Mouse (Mus musculus) liver, embryonic 14.5 days (tissue): ENCODE measurements around the gene Uba7. TPM values are rescaled to one million over a fixed set of nuclear protein-coding genes. Genes with fewer than 3 reads are reported as not detected.

Experiments
- ATAC-seq: fragments of 200-750 bp; cut with Nextera tagmentation; 2 replicates; pipeline ENCODE4 v1.8.0; 2017; ENCODE audit warnings: moderate number of reproducible peaks, mild to moderate bottlenecking, moderate library complexity; ENCODE audit not compliant: insufficient read depth
- DNase-seq, 3 experiments: peaks; one replicate each; pipeline ENCODE4 v3.0.0-alpha.2; 2012 to 2013; ENCODE audit warnings: low read depth in 3 of 3, low spot score in 3 of 3
- H3K27ac ChIP-seq: fragments of 300-500 bp; sonication (generic); 2 replicates; pipeline ENCODE4 v1.5.1; 2014; ENCODE audit warnings: moderate library complexity, mild to moderate bottlenecking, control low read depth, inconsistent platforms
- H3K27me3 ChIP-seq: fragments of 300-500 bp; sonication (generic); 2 replicates; pipeline ENCODE4 v1.6.1; 2014; ENCODE audit warnings: mild to moderate bottlenecking, low read length, moderate library complexity; ENCODE audit not compliant: control insufficient read depth, insufficient read depth
- H3K36me3 ChIP-seq: fragments of 300-500 bp; sonication (generic); replicated peaks from 2 replicates; pipeline ENCODE4 v1.6.1; 2014; ENCODE audit warnings: low read depth; ENCODE audit not compliant: control insufficient read depth, insufficient read depth
- H3K4me1 ChIP-seq, 2 experiments: fragments of 200-500 bp in 1 of 2; fragments of 300-500 bp in 1 of 2; sonication (generic) in 1 of 2; replicated peaks; 2 replicates each; pipeline ENCODE4 v1.6.1; 2012 to 2014; ENCODE audit warnings: antibody characterized with exemption in 1 of 2, inconsistent platforms in 1 of 2, low read length in 1 of 2; ENCODE audit not compliant: control insufficient read depth in 2 of 2, insufficient read depth in 2 of 2
- H3K4me2 ChIP-seq: fragments of 300-500 bp; sonication (generic); 2 replicates; pipeline ENCODE4 v1.6.1; 2014; ENCODE audit warnings: low read depth, mild to moderate bottlenecking, control low read depth, moderate library complexity
- H3K4me3 ChIP-seq, 2 experiments: fragments of 200-500 bp in 1 of 2; fragments of 300-500 bp in 1 of 2; sonication (generic) in 1 of 2; 2 replicates each; pipeline ENCODE4 v1.5.1; 2012 to 2014; ENCODE audit warnings: low read depth in 2 of 2, low read length in 2 of 2, mild to moderate bottlenecking in 2 of 2, control low read depth in 1 of 2, inconsistent platforms in 1 of 2, moderate library complexity in 1 of 2; ENCODE audit not compliant: insufficient read depth in 1 of 2
- H3K9ac ChIP-seq: fragments of 300-500 bp; sonication (generic); replicated peaks from 2 replicates; pipeline ENCODE4 v1.6.1; 2014; ENCODE audit warnings: mild to moderate bottlenecking, control low read depth, moderate library complexity
- H3K9me3 ChIP-seq: fragments of 300-500 bp; sonication (generic); 2 replicates; pipeline ENCODE4 v1.6.1; 2016; ENCODE audit warnings: low read length, mixed read lengths; ENCODE audit not compliant: control insufficient read depth
- CTCF ChIP-seq: IDR thresholded peaks from 2 replicates; pipeline ENCODE4 v1.5.1; 2016; ENCODE audit warnings: antibody characterized with exemption, low read depth, control low read depth
- EP300 ChIP-seq: IDR thresholded peaks from 2 replicates; pipeline ENCODE4 v1.6.1; 2016; ENCODE audit warnings: antibody characterized with exemption, low read depth
- WGBS: fragments of 180-500 bp; shearing (Covaris S2); extraction: QIAGEN DNeasy Blood & Tissue Kit; methylation state at CpG from one replicate; pipeline ENCODE4 v1.1.7; 2014; ENCODE audit not compliant: insufficient replicate concordance; 5-methylcytosine and 5-hydroxymethylcytosine counted together
- polyA plus RNA-seq, 2 experiments: library from polyadenylated mRNA; depleted of rRNA in 1 of 2; stranded (reverse) in 1 of 2; unstranded in 1 of 2; fragments of >200 nt; fragmentation: Nextera tagmentation in 1 of 2; extraction: Ambion mirVana in 1 of 2; gene quantifications; 2 replicates each; pipeline versions ENCODE4 v1.2.1 to v1.2.3; 2012 to 2014

The Uba7 gene
- polyA plus RNA-seq, 2 experiments, result 49.1 to 83.3 TPM

- no peaks in the 10 kb centered on the region for H3K36me3 ChIP-seq
- 56% methylated on average over 4 of the region's 4 CpGs for WGBS
- no peak for ATAC-seq
- H3K4me1 ChIP-seq, result 0 out of 4 replicates have a peak, but pooled peaks cover 0 to 2% of the 10 kb centered on the region in 2 experiments
- no peak overlapping the region for H3K4me2 ChIP-seq
- no peak for DNase-seq
- no peak overlapping the region for H3K9ac ChIP-seq
- H3K27ac ChIP-seq, result no peak overlapping the region
- H3K4me3 ChIP-seq, result no peak overlapping the region
- H3K9me3 ChIP-seq, result no peaks in the 10 kb centered on the region
- H3K27me3 ChIP-seq, result peaks cover 33% of the 10 kb centered on the region
- no peak for TF ChIP-seq CTCF
- no peak for TF ChIP-seq EP300
Observed at GRCm38 (mm10) chr9:107932221-107932620, 43.1 kb upstream of the Uba7 start.

GRCm38 (mm10) chr9:107934146-107934545 lies 41.2 kb upstream of the Uba7 start:
- Histone ChIP-seq H3K9me3 (no peaks in the 10 kb centered on the region), H3K36me3 (no peaks in the 10 kb centered on the region), H3K4me1 (no peaks in the 10 kb centered on the region), H3K4me2 (no peak overlapping the region), H3K9ac (no peak overlapping the region), H3K4me3 (no peak overlapping the region), H3K27ac (no peak overlapping the region), H3K27me3 (peaks cover 41% of the 10 kb centered on the region)
- TF ChIP-seq EP300 (no peak), CTCF (no peak)
- no peak for ATAC-seq
- no peak for DNase-seq
- 67% methylated on average over 11 of the region's 11 CpGs for WGBS

- H3K4me3 ChIP-seq, result peak within 1 kb of the TSS; percentile 9 to 12; a peak in 2 of 4 replicates
- no peaks in the 10 kb centered on the region for H3K9me3 ChIP-seq
- H3K9ac ChIP-seq, result no peak within 1 kb of the TSS
- ATAC-seq (no peak), DNase-seq (no peak)
- 43% methylated on average over 3 of the region's 3 CpGs for WGBS
- H3K36me3 ChIP-seq, result no peaks in the 10 kb centered on the region
- peak within 1 kb of the TSS; percentile 38 for H3K4me2 ChIP-seq
- no peaks in the 10 kb centered on the region for H3K4me1 ChIP-seq
- no peak within 1 kb of the TSS for H3K27ac ChIP-seq
- TF ChIP-seq CTCF (no peak), EP300 (no peak)
- peaks cover 41% of the 10 kb centered on the region for H3K27me3 ChIP-seq
Observed at GRCm38 (mm10) chr9:107935374-107935773, 39.9 kb upstream of the Uba7 start, which contains the start of gene Camkv. TSS of gene Camkv (plus strand) at chr9:107935674.

GRCm38 (mm10) chr9:107935790-107936214 lies 39.5 kb upstream of the Uba7 start:
- TF ChIP-seq CTCF (no peak), EP300 (no peak)
- no peak overlapping the region for H3K27ac ChIP-seq
- WGBS, result 2% methylated on average over 41 of the region's 41 CpGs
- no peaks in the 10 kb centered on the region for H3K4me1 ChIP-seq
- no peaks in the 10 kb centered on the region for H3K9me3 ChIP-seq
- no peak for DNase-seq
- H3K4me2 ChIP-seq, result peak overlapping the region; percentile 38
- H3K4me3 ChIP-seq, result peak overlapping the region; percentile 9 to 12; a peak in 2 of 4 replicates
- H3K36me3 ChIP-seq, result no peaks in the 10 kb centered on the region
- no peak for ATAC-seq
- H3K9ac ChIP-seq, result no peak overlapping the region
- H3K27me3 ChIP-seq, result peaks cover 41% of the 10 kb centered on the region

GRCm38 (mm10) chr9:107936215-107936822 lies 39.0 kb upstream of the Uba7 start:
- DNase-seq (no peak), ATAC-seq (no peak)
- peaks cover 41% of the 10 kb centered on the region for H3K27me3 ChIP-seq
- no peak for TF ChIP-seq EP300
- no peak for TF ChIP-seq CTCF
- 7% methylated on average over 29 of the region's 29 CpGs for WGBS
- no peak overlapping the region for H3K27ac ChIP-seq
- no peaks in the 10 kb centered on the region for H3K4me1 ChIP-seq
- H3K9ac ChIP-seq, result no peak overlapping the region
- no peaks in the 10 kb centered on the region for H3K9me3 ChIP-seq
- no peaks in the 10 kb centered on the region for H3K36me3 ChIP-seq
- H3K4me2 ChIP-seq, result peak overlapping the region; percentile 38
- H3K4me3 ChIP-seq, result peak overlapping the region; percentile 9 to 12; a peak in 2 of 4 replicates
